Comparison of ENCODE assay signal across 15 mouse cellular contexts in genomic region chr1:34868391-34868790, GRCm38 (mm10).
"Had no signal": no experiment of that assay in that cellular context is flagged by ENCODE, and none has a peak within 500 bp of the region (broad histone marks: within the 10 kb centered on the region; RNA-seq: fewer than 3 reads in every experiment).

No protein-coding gene starts in this region.

- H3K4me3 ChIP-seq: liver, embryonic 13.5 days; neural tube, embryonic 12.5 days; stomach, embryonic 15.5 days had no signal

- H3K9ac ChIP-seq: liver, embryonic 13.5 days; neural tube, embryonic 12.5 days; stomach, embryonic 15.5 days had no signal

- H3K4me1 ChIP-seq: neural tube, embryonic 12.5 days; stomach, embryonic 15.5 days had no signal

- H3K36me3 ChIP-seq: stomach, embryonic 15.5 days had no signal

- H3K27ac ChIP-seq: liver, embryonic 13.5 days; neural tube, embryonic 12.5 days; stomach, embryonic 15.5 days had no signal

- DNase-seq: kidney, adult 9 months; kidney, postnatal 14 days; kidney, postnatal 4 days; left cerebral cortex, postnatal 4 days; liver, embryonic 13.5 days; lung, postnatal 14 days; lung, postnatal 4 days; midbrain, embryonic 14.5 days; retina, postnatal 1 day; right cerebral cortex, postnatal 25 days; spleen, adult 18-20 months; thymus, postnatal 25 days had no signal

- H3K4me2 ChIP-seq: liver, embryonic 13.5 days; midbrain, embryonic 11.5 days; neural tube, embryonic 12.5 days; stomach, embryonic 15.5 days had no signal

- H3K27me3 ChIP-seq: liver, embryonic 13.5 days; neural tube, embryonic 12.5 days; stomach, embryonic 15.5 days had no signal

- H3K9me3 ChIP-seq: liver, embryonic 13.5 days; neural tube, embryonic 12.5 days; stomach, embryonic 15.5 days had no signal
